Mouse (Mus musculus) hindlimb bud, embryonic 11.5 days (tissue): ENCODE measurements around the gene Myzap.
A peak's percentile ranks its signal among the peaks of the same experiment; 100 is the strongest.
"Not testable (repeated sequence)": the region's sequence is repeated elsewhere in the genome, so short reads cannot be mapped to it uniquely, and the experiment has no call there.

Experiments
- DNase-seq: peaks from one replicate; pipeline ENCODE4 v3.0.0-alpha.2; 2012; ENCODE audit warnings: low read depth, low spot score; ENCODE audit errors: extremely low spot score

Myzap gene

DNA sequence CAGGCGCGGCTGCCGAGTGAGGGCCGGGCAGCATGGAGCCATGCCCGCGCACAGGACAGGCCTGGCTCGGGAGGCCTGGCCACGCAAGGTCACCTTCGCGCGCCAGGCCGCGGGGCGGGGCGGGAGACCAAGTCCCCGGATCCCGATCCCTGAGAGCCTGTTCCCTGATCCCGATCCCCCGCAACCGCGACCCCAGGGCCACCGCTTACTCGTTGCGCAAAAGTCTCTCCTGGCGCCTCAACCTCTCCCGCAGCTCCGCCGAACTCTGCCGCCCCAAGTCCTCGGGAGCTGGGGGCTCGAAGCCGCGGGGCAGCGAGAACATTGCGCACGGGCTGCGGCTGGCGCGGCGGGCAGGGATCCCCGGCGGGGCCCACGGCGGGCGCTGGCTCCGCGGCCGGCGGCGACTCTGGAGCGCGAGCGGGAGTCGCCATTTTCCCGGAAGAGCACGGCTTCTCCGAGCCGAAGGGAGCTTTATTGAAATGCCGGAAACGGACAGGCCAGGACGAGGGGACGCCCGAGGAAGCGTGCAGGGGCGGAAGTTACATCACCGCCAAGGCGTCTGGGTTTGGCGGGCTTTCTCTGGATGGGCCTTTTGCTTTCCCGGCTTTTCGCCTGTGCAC lies 106.6 kb downstream of the Myzap start, which contains the start of gene Polr2m:
Gene Polr2m (minus strand): TSS at position 461 of the 620 bp plus-strand sequence.
- peak; percentile 79 for DNase-seq

DNA sequence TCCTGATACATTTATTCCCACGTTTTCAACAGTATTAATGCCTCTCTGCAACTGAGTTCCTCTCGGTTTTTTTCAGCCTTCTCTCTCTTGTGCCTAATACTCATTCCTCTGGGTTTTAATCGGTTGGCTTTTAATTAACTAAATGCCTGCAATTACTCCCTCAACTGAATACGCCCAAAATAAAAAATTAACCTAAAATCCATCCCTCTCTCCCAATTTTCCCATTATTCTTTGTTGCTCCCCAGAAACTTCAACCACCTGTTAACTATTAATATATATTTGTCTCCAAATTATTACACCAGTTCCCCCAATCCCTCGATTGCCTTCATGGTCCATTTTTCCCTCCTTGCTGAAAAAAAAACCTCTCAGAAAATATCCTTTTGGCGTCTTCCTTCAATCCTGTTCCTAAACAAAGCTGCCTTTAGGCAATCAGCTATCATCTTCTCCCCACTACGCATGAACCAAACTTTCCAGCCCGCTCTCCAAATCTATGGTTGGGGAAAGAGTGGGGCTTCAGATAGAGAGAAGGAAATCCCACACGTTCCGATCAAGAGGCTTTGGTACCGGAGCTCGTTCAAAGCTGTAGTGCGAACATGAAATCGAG lies 107.2 kb downstream of the Myzap start:
- no peak for DNase-seq

DNA sequence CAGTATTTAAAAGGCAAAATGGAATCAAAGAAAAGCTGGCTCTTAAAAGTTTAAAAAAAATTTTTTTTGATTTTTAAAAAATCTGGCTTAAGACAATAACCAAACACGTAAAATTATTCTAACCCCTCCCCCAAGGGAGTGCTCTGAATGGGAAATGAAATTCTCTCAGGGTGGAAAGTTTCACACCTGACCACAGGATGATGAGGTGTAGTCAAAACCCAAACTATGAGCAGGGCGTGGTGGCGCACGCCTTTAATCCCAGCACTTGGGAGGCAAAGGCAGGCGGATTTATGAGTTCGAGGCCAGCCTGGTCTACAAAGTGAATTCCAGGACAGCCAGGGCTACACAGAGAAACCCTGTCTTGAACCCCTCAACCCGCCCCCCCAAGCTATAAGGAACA lies 108.3 kb downstream of the Myzap start:
- not testable (repeated sequence) for DNase-seq

DNA sequence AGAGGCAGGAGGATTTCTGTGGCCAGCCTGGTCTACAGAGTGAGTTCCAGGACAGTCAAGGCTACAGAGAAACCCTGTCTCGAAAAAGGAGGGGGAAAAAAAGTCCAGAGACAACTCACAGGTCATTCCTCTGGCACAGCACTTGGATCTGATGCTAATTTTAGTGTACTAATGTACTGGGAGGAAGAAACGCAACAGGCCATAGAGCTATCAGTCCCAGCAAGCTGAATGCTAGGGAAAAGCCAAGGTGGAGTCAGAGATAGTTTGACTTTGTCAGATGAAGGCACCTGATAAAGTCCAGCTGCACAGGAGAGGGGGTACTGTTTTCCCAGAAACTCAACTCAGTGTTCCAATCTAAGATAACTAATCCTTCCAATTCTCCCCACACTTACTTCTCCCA lies 111.9 kb downstream of the Myzap start:
- no peak for DNase-seq

DNA sequence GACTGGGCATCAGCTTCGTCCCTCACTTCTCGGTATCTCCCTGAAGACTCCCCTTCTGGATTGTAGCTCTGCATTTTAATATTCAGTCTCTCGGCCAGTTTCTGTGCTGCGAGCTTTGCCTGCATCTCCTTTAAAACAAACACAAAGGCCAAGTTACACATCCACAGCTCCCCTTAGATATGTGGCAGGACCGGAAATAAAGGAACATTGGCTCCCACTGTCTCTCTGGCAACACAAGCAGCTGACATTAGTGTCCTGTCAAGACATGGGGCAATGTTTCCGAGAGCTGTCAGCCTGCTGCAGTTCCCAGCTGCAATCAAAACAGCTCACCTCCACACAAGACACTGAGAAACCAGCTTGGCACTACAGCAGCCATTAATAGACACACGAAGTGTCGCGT lies 112.7 kb downstream of the Myzap start:
- DNase-seq: no peak

DNA sequence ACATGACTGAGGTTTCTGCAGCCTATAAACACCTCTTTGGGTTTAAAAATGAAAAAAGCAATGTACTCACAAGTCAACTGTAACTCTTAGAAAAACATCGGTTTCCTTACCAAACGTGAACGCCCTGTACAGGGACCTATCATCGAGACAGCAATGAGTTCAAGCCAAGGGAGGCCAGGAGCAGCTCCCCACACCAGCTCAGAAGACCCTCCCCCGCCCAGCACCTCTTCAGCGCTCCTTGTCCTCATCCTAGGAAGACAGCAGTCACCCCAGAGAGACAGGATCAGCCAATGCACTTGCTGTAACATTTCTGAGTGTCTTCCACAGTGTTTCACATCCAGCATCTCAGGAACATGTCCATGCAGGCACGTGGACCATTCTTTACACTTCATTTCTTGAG lies 113.6 kb downstream of the Myzap start:
- DNase-seq: no peak

DNA sequence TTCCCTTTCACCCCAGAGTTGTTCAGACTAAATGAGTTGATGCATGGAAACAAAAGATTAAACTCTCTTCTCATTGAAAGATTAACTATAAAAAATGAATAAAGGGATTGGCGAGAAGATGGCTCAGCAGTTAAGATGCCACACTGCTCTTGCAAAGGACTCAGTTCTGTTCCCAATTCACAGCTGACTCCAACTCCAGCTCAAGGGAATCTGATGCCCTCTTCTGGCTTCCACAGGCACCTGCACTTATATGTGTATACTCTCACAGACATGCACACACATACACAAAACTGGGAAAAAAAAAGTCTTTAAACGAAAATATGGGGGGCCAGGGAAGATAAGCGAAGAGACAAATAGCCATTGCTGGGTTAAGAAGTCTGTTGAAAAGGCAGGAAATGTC lies 115.6 kb downstream of the Myzap start:
- no peak for DNase-seq

DNA sequence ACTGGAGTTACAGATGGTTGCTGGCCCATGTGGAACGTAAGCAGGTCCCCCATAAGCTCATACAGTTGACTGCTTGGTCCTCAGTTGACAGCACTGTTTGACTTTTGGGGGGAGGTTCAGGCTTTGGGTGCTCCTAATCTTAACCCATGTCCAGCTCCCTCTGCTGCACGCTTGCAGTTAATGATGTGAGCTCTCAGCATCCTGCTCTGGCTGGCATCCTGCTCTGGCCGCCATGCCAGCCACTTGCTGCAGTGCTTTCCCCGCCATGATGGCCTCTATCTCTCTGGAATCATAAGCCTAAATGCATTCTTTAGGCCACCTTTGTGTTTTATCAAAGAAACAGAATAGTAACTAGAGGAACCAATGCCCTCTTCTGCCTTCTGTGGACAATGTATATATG lies 116.6 kb downstream of the Myzap start:
- no peak for DNase-seq

DNA sequence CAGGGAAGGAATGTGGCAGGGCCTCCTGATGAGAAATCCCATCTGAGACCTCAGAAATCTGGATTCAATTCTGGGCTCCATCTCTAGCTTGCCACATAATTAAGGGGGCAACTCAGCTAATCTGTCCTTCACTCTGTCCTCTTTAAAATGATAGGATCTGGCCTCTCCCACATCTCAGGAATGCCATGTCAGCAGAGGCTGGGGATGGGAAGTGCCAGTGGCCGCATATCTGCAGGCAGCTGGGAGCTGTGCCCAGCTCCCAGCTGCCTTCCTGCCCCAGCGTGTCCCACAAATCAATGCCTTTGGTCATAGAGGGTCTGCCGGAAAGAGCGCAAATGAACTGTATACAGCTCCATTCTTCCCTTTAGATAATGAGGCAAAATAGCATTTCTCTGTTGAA lies 124.7 kb downstream of the Myzap start:
- no peak for DNase-seq

DNA sequence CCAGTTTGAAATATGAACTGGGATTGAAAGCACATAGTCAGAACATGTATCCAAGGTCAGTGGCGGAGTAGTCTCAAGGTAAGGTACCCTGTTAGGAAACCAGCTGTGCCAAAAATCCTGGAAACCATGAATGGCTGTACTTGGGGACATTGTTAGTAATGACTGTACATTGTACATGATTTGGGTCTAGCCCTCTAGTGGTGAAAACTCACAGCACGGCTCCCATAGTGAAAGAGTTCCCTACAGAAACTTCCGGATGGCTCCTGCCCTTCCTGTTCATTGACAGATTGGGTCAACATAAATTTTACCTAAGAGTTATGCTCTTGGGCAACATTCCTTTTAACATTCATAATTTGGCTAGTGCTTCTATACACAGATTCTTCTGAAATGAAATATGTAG lies 126.0 kb downstream of the Myzap start:
- no peak for DNase-seq

DNA sequence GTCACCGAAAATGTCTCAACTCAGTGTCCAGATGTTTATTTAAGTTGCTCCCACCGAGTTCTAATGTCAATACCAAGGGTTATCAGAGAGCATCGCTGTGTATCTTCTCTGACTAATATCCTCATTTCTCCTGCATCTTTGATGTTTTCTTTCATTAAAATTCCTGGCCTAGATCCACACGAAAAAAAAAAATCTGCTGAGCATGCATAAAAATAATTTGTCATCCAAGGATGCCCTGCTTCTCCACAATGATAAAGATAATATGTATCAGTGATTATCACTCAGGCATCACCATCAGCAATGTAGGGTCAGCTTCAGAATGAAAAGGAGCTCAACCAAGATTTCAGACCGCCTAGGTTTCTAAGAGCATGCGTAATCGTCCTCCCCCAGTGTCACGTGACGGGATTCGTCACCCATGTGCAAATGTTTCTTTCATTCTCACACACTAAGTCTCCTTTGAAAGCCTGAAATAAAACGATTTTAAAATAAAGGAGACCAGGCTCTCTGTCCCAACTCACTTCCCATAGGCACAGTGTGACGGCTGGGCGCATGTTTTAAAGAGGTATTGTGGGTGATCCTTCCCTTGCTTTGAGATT lies 129.0 kb downstream of the Myzap start:
- DNase-seq: no peak

DNA sequence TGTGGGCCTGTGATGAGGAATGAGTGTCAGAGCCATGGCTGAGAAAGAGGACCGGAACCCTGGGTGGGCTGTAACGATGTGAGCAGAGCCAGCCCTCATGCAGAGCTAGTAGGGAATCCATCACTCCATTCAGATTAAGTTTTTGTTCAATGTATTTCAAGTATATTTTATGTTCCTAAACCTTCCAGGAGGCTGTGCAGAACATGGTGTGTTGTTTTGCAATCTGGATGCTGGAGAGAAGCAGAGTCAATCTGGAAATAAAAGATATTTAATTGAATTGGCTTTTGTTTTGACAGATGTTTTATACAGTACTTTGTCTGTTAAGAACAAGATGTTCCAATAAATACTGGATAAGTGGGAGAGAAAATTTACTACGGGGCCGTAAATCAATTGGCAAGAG lies 135.4 kb downstream of the Myzap start:
- no peak for DNase-seq
